Mouse (Mus musculus) layer of hippocampus, adult 11-12 months (tissue): ENCODE results near the gene Srxn1.

ENCODE experiments used
- DNase-seq: peaks from one replicate; pipeline ENCODE4 v3.0.0; 2022; ENCODE audit warnings: low spot score

The Srxn1 gene

DNA sequence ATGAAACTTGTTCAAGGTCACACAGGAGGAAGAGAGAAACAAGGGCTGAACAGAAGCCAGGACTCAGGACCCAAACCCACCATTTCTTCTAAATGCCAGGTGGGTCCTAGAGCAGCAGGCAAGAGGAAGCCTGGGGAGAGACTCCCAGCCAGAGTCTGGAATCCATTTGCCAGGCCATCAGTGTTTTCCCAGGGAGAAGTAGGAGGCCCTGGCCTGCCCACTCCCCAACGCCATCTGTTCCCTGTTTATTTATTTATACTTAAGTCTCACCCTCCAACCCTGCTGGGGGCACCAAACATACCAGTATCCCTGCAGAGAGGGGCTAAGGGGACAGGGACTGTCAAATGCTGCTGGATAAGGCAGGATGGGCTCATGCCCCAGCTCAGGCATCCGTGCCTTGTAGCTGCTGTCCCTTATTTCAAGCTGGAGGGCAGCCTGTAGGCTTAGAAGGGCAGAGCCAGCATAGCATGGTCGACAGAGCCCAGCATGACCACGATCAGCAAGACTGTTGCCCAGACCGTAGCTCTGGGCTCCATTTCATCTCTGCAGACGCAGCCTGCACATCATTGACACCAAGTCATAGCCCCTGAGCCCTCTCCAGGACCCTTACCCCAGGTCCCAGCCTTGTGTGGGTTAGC, 14.0 kb downstream of the Srxn1 start:
- DNase-seq, result no peak

DNA sequence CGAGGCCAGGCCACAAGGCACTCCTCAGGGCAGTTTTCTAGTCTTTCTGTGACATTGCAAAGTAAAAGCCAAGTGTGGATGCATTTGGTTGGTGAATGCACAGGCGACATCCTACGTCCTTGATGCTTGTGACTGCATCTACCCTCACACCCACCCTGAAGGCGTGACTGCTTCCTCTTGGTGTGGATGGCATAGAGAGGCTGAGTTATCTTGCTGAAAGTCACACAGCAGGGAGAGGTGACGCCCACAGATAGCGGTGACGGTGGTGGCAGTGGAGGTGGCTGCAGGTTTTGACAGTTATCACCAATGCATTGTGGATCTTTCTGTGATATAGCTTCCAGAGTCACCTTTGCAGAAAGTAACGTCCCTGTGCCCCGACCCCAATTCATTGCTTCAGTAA, 17.6 kb downstream of the Srxn1 start:
- DNase-seq, result no peak

DNA sequence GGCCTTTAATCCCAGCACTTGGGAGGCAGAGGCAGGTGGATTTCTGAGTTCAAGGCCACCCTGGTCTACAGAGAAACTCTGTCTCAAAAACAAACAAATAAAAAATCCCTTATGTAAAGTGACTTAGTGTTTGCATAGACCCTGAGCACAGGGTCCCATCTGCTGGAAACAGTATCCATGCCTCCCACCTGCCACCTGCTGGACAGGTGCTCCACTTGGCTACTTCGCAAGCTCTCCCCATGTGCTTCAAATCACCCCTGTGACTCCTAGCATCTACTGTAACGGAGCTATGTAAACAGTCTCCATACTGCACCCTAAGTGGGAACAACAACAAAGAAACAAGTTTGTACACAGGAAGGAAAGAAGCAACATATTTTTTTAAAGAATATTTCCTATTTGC, 23.3 kb downstream of the Srxn1 start:
- no peak for DNase-seq

DNA sequence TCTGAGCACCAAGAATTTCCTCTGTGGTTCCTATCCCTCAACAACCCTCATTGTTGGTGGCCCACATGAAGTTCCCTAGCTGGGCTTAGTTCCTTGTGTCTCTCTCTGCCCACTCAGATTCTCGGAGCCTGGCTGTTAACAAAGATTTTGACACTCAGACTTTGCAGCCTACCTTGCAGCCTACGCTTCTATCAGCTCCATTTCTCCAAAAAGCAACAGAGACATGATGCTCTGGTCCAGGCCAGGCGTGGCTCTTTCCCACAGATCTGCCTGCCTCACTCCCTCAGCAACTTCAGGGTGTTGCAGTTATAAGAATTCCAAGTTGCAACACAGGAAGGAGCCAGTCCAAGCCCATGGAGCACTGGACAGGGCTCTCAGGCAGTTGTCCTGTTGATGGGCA, 24.5 kb downstream of the Srxn1 start:
- no peak for DNase-seq

DNA sequence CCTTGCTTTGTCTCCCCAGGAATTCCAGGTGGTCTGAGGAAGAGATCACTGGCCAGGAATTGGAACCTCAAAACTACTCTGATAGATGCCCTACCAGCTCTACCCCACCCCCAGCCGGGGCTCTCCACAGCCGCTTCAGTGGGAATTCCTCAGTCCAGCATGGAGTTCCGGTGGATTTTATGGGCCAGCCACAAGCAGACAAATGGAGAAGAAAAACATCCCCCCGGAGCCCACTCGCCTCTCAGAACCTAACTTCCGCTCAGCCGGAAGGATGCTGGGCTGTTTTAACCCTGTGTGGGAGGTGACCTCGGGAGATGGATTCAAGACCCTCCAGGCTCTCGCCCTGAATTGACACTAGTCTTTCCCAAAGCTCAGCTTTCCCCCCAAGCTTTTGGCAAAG, 26.7 kb downstream of the Srxn1 start:
- DNase-seq, result no peak

DNA sequence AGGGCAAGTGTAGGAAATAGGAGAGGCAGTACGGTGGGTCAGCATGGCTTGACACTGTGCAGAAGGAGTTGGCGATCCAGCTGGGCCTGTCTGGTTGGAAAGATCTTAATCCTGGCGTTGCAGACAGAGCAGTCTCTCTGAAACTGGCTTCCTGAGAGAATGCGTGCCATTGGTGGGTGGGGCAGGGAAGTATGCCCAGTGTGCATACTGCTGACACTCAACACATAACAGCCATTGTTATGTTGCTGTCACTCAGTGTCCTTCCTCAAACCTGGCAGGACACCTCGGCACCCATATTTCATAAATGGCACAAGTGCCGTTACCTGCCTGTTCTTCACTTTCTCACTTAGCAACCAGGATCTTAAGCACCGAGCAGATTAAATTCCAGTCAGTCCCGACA, 27.4 kb downstream of the Srxn1 start:
- DNase-seq, result no peak

DNA sequence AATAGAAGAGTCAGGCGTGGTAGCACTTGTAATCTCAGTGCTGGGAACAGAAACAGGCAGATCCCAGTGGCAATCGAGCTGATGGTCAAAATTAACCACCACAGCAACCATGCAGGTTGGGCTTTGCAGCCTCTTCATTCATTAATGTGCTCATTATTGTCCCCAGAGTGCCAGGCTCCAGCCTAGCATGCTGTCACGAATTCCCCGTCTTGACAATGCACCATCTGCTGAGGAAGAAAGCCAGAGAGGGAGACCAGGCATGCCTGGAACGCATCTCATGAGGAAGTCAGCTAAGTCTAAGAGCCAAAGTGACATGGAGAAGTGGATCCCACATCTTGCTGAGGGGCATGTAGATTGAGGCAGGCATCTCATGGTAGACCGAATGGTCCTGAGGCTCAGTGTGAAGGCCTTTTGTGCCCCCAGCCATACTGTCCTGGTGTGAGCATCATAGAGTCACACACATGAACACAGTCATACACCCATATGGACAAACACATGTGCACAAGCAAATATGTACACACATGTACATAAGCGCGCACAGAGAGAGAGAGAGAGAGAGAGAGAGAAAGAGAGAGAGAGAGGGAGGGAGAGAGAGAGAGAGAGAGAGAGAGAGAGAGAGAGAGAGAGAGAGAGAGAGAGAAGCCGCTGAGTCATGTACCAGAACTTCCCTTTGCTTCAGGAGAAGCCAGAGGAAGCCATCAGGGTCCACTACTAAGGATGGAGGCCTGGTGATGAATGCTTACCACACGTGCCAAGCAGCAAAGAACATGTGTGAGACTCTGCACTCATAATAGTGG, 34.1 kb downstream of the Srxn1 start:
- DNase-seq, result peak; percentile 28

DNA sequence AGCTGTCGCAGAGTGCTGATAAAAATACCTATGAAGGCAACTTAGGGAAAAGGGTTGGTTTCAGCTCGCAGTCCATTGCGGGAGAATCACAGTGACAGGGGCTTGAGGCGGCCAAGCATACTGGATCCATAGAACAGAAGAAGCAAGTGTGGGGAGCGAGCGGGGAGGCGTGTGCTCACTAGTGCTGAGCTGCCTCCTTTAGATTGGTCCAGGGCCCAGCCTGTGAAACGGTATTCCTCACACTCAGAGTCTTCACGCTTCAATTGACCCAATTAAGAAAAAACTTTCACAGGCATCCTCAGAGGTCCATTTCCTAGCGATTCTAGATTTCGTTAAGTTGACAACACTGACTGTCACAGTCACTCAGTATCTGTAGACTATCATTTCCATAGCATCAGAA, 35.6 kb downstream of the Srxn1 start:
- no peak for DNase-seq

DNA sequence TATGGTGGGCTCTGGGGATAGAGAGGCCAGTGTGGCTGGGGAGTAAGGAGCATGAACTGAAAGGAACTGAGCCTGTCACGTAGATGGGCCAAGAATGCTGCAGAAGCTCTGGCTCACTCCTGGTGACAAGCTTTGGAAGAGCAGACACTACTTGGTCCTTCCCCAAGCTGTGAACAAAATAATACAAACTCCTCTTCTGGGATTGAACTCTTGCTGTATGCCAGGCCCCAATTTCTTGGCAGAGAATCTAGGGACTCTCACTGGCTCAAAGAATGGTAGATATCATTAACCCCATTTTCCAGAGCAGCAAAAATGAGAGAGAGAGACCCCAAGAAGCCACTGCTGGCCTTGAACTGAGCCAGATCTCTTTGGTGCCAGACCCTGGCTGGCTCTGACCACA, 36.2 kb downstream of the Srxn1 start:
- DNase-seq, result no peak

DNA sequence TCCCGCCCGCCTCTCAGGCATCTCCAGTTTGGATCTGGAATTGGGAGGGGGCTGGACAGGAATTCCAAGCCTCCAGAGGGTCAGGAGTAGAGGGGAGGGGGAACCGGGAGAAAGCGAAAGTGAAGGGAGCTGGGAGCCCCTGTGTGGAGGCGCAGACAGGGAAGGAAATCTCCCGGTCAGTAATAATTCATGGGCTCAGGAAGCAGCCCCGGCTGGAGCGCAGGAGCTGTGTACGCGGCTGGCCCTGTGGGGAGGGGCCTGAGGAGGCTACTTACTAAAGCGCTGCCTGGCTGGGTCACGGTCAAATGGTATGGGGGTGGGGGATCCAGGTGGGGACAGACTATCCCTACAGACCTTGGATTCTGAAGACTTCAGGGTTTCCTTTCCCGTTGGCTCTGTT, 36.7 kb downstream of the Srxn1 start:
- no peak for DNase-seq

DNA sequence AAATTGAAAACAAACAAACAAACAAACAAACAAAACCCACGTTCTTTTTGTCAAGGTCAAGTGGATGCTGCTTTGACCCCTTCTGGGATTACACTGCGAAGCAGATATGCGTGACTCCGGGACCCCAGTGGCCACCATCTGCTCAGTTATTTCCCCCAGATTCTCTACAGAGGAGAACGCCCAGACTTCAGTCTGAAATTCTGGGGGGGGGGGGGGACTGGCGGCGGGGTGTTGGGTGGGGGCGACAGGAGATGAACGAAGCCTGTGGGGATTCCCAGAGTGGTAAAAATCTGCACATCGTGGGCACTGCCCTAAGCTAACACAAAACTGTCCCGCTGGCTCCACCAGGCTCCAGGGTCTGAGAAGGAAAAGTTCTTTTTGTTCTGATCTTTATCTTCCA, 37.3 kb downstream of the Srxn1 start:
- no peak for DNase-seq

DNA sequence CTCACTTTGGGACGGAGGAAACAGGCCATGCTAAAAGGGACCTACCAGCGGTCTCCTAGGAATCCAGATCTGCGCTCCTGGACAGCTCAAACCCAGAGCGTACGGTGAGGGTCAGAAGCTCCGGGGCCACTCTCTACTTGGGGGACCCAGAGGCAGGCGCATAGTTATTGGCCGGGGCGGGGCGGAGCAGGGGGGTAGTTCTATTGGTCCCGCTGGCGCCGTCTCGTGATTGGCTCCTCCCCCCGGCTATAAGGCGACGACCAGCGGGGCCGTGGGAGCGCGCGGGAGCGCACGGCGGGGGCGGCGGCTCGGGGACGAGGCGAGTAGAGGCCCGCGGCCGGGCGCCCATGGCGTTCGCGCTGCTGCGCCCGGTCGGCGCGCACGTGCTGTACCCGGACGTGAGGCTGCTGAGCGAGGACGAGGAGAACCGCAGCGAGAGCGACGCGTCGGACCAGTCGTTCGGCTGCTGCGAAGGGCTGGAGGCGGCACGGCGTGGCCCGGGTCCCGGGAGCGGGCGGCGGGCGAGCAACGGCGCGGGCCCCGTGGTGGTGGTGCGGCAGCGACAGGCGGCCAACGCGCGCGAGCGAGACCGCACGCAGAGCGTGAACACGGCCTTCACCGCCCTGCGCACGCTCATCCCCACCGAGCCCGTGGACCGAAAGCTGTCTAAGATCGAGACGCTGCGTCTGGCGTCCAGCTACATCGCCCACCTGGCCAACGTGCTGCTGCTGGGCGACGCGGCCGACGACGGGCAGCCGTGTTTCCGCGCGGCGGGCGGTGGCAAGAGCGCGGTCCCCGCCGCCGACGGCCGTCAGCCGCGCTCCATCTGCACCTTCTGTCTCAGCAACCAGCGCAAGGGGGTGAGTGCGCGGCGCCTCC, 38.2 kb downstream of the Srxn1 start, which contains the start of gene Tcf15:
Gene Tcf15 (plus strand): TSS at position 283 of the 879 bp plus-strand sequence.
- no peak for DNase-seq

DNA sequence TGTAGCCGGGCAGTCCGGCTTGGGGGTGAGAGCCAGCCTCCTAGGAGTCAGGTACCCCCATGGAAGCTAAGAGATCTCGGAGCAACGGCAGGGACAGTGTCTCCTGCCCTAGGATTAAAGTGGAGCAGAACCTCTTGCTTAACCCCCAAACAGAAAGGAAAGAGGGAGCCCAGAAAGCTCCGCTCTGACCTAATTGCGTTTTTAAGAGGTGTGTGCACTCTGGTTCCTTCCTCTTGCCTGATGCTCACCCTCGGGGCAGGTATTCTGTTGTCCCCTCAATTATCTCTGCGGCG, 38.8 kb downstream of the Srxn1 start:
- DNase-seq, result no peak

DNA sequence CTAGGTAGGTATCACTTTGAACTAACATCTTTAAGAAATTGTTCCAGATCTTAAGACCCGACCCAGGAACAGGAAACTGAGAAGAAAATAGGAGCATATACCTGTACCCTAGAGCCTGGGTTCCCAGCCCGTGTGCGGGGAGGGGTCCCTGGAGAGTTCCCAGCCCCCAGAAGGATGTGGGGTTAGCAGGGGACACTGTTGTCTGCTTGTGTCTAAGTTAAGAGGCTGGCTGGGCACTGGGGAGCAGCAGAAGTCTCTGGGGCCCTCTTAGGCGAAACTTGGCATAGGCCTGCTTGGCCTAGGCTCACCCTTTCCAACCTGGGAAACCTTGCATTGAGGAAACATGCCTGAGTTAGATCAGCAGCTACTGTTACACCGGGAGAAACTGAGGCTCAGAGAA, 39.2 kb downstream of the Srxn1 start:
- no peak for DNase-seq

DNA sequence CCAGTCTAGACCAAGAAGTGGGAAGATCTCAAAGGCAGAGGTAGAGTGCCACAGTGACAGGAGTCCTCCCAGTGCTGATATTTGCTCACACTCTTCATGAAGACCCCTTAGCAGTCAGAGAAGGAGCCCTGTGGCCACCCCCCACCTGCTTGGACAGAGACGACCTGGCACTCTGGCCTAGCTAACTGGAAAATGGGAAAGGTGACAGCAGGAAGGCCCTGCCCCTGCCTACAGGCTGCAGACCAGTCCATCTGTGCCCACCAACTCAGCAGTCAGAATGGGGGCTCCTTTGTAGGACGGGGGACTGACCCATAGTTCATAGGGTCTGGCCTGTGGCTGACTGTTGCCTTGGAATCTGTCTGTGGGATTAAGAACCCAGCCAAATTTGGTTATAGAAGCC, 40.4 kb downstream of the Srxn1 start:
- DNase-seq, result no peak

DNA sequence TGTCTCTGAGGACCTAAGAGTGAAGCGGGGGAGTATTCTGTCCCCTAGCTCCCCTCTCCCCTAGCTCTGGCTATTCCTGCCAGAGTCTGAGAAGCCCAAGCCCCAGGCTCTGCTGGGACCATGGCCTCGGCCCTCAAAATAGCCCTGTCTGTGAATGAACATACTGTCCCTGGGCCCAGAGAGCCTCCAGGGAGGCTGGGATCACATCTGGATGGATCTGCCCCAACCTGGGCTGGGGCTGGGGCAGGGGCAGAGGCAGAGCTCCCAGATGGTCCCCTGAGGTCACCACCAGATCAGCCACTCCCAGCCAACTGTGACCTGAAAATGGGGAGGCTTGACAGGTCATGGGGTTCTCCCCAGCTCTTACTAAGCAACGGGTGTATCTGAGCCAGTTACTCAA, 41.8 kb downstream of the Srxn1 start:
- no peak for DNase-seq

DNA sequence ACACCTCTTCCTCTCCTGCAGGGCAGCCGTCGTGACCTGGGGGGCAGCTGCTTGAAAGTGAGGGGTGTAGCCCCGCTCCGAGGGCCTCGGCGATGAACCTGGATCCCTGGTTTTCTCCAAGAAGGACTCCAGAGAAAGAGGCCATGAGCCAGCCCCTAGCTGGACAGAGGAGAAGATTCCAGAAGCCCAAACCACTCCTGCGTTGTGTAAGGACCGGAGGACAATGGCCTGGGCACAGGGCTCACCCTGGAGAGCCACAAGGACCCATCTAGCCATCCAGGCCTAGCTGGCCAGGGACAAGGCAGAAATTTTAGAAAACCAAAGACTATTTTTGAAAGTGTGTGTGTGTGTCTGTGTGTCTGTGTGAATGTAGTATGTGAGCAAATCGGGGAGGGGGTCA, 43.4 kb downstream of the Srxn1 start:
- DNase-seq, result no peak

DNA sequence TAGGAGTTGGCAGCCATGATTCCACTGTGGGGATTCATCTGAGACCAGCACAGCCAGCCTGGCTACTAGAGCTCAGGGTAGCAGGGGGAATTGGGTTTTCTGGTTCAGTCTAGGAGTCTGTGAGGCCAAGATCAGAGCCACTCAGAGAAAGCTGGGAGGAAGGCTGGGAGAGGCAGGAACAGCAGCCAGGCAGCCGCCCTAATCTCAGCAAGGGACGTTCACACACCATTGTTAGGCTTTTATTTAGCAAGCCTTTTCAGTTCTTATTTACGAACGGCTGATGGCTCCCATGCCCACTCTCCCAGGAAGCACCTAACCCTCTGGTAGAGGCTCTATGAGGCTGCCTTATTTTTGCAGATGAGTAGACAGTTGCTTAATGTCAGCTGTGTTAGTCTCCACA, 44.6 kb downstream of the Srxn1 start:
- DNase-seq, result no peak

DNA sequence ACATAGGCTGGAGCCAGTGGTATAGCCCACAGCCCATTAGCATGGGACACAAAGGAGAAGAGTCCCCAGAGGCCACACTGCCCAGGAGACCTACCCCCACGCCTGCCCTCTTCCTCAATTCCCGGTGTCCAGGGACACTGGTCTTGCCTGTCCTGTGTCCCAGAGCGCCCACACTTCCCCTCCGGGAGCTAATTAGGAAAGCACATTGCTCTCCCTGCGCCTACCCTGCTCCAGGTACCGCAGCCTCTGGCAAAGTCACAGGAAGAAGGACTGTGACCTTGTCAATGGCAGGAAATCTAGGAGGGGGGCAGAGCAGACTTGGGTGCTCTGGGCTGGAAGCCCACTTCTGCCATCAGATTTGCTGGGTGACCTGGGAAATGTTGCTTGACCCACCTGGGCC, 45.1 kb downstream of the Srxn1 start:
- DNase-seq, result no peak

DNA sequence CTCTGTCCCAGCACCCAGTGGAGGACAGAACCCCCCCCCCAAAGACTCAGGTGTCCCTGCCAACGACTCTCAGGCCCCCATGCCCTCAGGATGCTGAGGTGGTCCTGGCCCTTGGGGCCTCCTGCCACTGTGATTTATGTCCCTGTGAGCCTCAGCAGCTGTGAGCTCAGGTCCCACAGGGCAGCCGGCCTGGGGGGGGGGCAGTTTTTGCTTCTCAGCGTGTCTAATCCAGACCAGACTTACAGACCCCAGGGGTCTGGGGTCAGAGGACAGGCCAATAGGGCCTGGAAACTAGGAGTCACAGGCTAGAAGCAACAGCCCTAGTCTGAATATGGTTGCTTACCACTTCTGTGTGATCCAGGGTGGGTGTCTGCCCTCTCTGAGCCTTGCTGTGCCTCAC, 48.0 kb downstream of the Srxn1 start:
- DNase-seq, result no peak

DNA sequence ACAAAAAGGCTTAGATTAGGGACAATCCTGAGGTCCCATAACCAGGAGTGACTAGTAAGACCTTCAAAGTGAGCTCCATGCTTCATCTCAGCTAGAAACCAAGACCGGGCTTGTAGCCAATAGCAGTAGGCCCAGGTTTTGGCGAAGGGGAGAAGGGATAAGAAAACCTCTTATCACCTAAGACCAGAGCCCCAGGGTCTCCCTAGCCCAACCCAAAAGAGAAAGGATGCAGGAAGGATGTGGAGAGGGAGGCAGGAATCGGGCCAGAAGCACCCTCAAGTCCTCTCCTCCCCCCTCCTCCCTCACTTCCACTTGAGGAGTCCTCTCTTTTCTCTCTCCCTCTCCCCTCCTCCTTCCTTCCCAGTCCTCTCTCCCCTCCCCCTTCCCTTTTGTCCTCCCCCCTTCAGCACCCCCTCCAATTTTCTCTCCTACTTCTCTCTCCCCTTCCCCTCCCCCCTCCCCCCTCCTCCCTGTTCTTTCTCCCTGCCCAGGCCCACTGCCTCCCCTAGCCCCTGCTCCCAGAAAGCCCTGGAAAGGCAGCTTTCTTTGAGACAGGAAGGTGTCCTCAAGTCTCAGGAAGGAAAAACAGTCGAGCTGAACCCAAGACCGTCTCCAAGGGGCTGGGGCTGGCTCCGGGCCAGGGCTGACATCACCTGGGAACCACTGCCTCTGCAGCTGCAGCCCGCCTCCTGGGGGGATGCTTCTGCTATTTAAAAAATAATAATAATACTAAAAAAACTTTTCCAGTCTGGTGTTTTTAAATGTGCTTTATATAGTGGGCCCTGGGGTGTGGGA, 50.3 kb downstream of the Srxn1 start:
- no peak for DNase-seq

DNA sequence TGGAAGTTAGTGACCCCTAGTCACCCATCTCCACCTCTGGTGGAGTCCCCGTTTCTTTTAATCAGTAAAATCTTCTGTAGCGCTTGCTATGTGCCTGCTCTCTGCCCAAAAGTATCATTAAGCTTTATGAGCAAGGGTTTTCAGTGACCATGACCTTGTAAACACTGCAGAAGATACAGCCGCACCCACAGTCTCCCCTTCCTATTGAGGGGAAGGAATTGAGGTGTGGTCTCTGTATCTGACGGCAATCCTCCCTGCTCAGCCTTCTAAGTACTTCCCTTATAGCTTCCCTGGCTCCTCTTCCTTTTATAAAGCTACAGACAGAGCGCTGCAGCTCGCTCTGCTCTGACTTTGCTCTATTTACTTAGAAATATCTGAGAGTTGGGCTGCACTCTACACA, 51.2 kb downstream of the Srxn1 start:
- DNase-seq, result no peak
